Mouse (Mus musculus) liver, adult 2 months (tissue): ENCODE measurements around the gene Sgsm3.

Experiments used
- CTCF ChIP-seq: fragments of 200-500 bp; IDR thresholded peaks from 2 replicates; pipeline ENCODE4 v1.5.1; 2011; ENCODE audit warnings: low read depth, low read length, control low read depth
- POLR2A ChIP-seq: fragments of 200-500 bp; IDR thresholded peaks from 2 replicates; pipeline ENCODE4 v1.6.1; 2011; ENCODE audit warnings: low read length, control low read depth; ENCODE audit not compliant: insufficient read depth; ENCODE audit errors: extremely low read depth

DNA sequence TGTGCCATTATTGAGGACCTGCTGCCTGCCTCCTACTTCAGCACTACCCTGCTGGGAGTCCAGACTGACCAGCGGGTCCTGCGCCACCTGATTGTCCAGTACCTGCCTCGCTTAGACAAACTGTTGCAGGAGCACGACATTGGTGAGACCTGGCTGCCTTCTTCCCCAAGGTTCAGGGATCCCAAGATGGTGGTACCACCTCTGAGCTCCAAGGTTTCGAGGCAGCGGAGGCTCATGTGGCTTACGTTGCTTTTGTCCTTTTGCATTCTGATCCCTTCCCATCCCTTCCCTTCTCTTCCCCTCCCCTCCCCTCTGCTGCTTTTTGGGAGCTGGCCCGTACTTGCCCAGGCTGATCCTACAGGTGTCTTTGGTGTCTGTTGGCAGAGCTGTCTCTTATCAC is 30.3 kb downstream of the Sgsm3 start:
- TF ChIP-seq CTCF, result no peak
- no peak for TF ChIP-seq POLR2A
